ENCODE assay signal across 26 mouse cellular contexts in the genomic region with DNA sequence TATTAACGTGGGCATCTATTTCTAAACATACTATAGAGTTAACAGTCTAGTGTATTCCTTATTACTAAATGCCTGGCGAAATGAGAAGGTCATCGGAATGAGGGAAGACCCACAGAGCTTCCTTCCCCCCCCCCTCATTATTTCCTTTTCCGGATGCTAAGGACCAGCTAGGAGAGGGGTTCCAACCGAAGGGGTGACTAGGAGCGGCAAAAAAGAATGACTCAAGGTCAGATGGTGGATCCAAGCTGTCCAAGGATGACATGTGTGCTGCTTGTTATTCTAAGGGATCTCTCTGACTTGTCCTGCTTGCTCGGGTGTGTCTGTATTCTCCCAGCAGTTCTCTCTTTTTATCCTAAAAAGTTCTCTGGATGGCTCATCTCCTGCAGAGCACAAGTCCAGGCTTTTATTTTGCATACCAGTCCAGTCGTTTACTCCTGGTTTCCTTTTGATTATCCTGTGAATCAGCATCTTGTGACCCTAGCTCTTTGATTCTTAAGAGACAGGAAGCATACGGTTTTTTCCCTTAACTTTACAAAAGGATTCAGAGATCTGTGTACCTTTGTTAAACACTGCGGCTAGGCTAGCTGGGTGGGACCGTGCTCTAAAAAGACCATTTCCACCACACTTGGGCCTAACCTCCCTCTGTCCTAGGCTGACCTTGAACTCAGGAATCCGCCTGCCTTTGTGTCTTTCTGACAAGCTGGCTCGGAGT.
DNase-seq lines count a peak whose midpoint lies in the region; ATAC-seq and TF ChIP-seq lines count a peak whose summit lies in the region.
"Had no signal": no experiment of that assay in that cellular context is flagged by ENCODE, and none has a peak within 500 bp of the region (broad histone marks: within the 10 kb centered on the region; RNA-seq: fewer than 3 reads in every experiment).

No protein-coding gene starts in this region.

- TF ChIP-seq POLR2A in ES-Bruce4 (IDR thresholded peaks at IDR 0.05; ENCODE audit: insufficient read depth, low read length) = no peak

- 58% methylated on average over 13 of the region's 13 CpGs for WGBS in lung, embryonic 15.5 days

- TF ChIP-seq EP300 in ES-Bruce4 (IDR thresholded peaks at IDR 0.05; ENCODE audit: insufficient read depth, low read depth, low read length) = peak; percentile 100

- H3K27me3 ChIP-seq in lung, embryonic 15.5 days = no peaks in the 10 kb centered on the region
- no peaks in the 10 kb centered on the region for H3K27me3 ChIP-seq in ES-Bruce4 (ENCODE audit: control insufficient read depth, insufficient read depth, low read length, poor library complexity, severe bottlenecking)
- H3K27me3 ChIP-seq: embryonic facial prominence, embryonic 15.5 days; liver, embryonic 15.5 days; neural tube, embryonic 15.5 days had no signal

- H3K4me2 ChIP-seq in lung, embryonic 15.5 days = no peak overlapping the region
- H3K4me2 ChIP-seq: embryonic facial prominence, embryonic 15.5 days; hindbrain, embryonic 14.5 days; liver, embryonic 15.5 days; midbrain, embryonic 11.5 days; neural tube, embryonic 15.5 days had no signal

- no peaks in the 10 kb centered on the region for H3K36me3 ChIP-seq in lung, embryonic 15.5 days
- peaks cover 27% of the 10 kb centered on the region for H3K36me3 ChIP-seq in ES-Bruce4 (ENCODE audit: control insufficient read depth, insufficient read depth, low read length, poor library complexity, severe bottlenecking)
- H3K36me3 ChIP-seq: embryonic facial prominence, embryonic 15.5 days; limb, embryonic 10.5 days; neural tube, embryonic 15.5 days had no signal

- no peak for TF ChIP-seq CTCF in ES-Bruce4 (IDR thresholded peaks at IDR 0.05; ENCODE audit: low read depth, low read length)

- DNase-seq in heart, adult 8-10 months (ENCODE audit: low spot score) = peak; percentile 25
- DNase-seq in heart, postnatal 10 days = no peak
- DNase-seq in lung, adult 18-20 months = no peak
- peak; percentile 97 for DNase-seq in ZHBTc4 (ENCODE audit: low read depth, low spot score)
- no peak for DNase-seq in layer of hippocampus, adult 11-12 months (ENCODE audit: low spot score)
- DNase-seq: adrenal gland, postnatal 25 days; cerebellum, adult 9-11 months; heart, postnatal 14 days; kidney, adult 2 months; kidney, postnatal 10 days; liver; right cerebral cortex, adult 18-20 months; right cerebral cortex, postnatal 4 days; thymus, adult 18-20 months; thymus, postnatal 4 days had no signal

- intact Hi-C loops in heart, postnatal 10 days (cut with DNase I) = no loop called here

- H3K4me3 ChIP-seq in lung, embryonic 15.5 days = no peak overlapping the region
- H3K4me3 ChIP-seq in ES-Bruce4 (ENCODE audit: low read depth, low read length) = no peak overlapping the region
- H3K4me3 ChIP-seq: embryonic facial prominence, embryonic 15.5 days; limb, embryonic 10.5 days; liver, embryonic 15.5 days; neural tube, embryonic 15.5 days had no signal

- ATAC-seq in lung, embryonic 15.5 days (ENCODE audit: borderline replicate concordance, extremely low read depth, low FRiP score, low TSS enrichment) = no peak
- ATAC-seq: CD4-positive, CD25-positive, alpha-beta regulatory T cell, adult 4 months; forebrain, embryonic 14.5 days; inflammation-experienced regulatory T-cells, adult 6 months had no signal

- no peaks in the 10 kb centered on the region for H3K4me1 ChIP-seq in lung, embryonic 15.5 days
- H3K4me1 ChIP-seq in ES-Bruce4 (ENCODE audit: control insufficient read depth, insufficient read depth, low read length) = peaks cover 7% of the 10 kb centered on the region
- H3K4me1 ChIP-seq: embryonic facial prominence, embryonic 15.5 days; liver, embryonic 15.5 days; neural tube, embryonic 15.5 days had no signal

- no peak overlapping the region for H3K9ac ChIP-seq in lung, embryonic 15.5 days
- H3K9ac ChIP-seq in ES-Bruce4 (ENCODE audit: low read depth, poor library complexity, severe bottlenecking) = peak overlapping the region; percentile 74
- H3K9ac ChIP-seq: embryonic facial prominence, embryonic 15.5 days; hindbrain, embryonic 14.5 days; liver, embryonic 15.5 days; neural tube, embryonic 15.5 days had no signal

- H3K27ac ChIP-seq in lung, embryonic 15.5 days = 0 out of 2 replicates have a peak overlapping the region, but pooled peaks have one; percentile 8
- H3K27ac ChIP-seq in ES-Bruce4 (ENCODE audit: insufficient read depth, low read length) = peak overlapping the region; percentile 100
- H3K27ac ChIP-seq: embryonic facial prominence, embryonic 15.5 days; hindbrain, embryonic 14.5 days; limb, embryonic 10.5 days; liver, embryonic 15.5 days; neural tube, embryonic 15.5 days had no signal

- H3K9me3 ChIP-seq in lung, embryonic 15.5 days = no peaks in the 10 kb centered on the region
- peaks cover 12% of the 10 kb centered on the region for H3K9me3 ChIP-seq in ES-Bruce4 (replicated peaks; ENCODE audit: control insufficient read depth, insufficient read depth, low read length, poor library complexity, severe bottlenecking)
- H3K9me3 ChIP-seq: embryonic facial prominence, embryonic 15.5 days; limb, embryonic 10.5 days; liver, embryonic 15.5 days; neural tube, embryonic 15.5 days had no signal

Comparison
In these comparisons a context has a peak if more than half of its experiments do, and no peak if none do; other contexts are left out.
1. DNase-seq: peak in heart, adult 8-10 months (single experiment) and ZHBTc4 (single experiment); none in heart, postnatal 10 days (0 of 2), lung, adult 18-20 months (0 of 2) and layer of hippocampus, adult 11-12 months (single experiment).